Mouse (Mus musculus): ENCODE measurements around the gene Raph1. TPM values are rescaled to one million over a fixed set of nuclear protein-coding genes. Genes with fewer than 3 reads are reported as not detected.

Gene Raph1
- 21.3 and 21.5 TPM in 2 replicates for polyA plus RNA-seq (2016; fragmentation: Nextera tagmentation; extraction: Ambion mirVana)

- H3K9me3 ChIP-seq = peaks cover 6% of the 10 kb centered on the region; the same call in 1 of the 2 replicates
- peak within 1 kb of the TSS; percentile 95 for H3K4me3 ChIP-seq
- H3K4me1 ChIP-seq = peaks cover 18% of the 10 kb centered on the region
- peak; percentile 83 for DNase-seq (ENCODE audit: extremely low spot score, low spot score)
- H3K27me3 ChIP-seq (ENCODE audit: poor library complexity, severe bottlenecking) = 0 out of 2 replicates have a peak, but pooled peaks cover 6% of the 10 kb centered on the region
- H3K36me3 ChIP-seq (replicated peaks) = peaks cover 7% of the 10 kb centered on the region
- WGBS = under 1% methylated on average over 90 of the region's 92 CpGs
- peak within 1 kb of the TSS; percentile 96 for H3K27ac ChIP-seq
These were observed at the start of gene Raph1 for GRCm38 (mm10) chr1:60566631-60567311. Gene Raph1, minus strand, starts transcription at chr1:60567104.

GRCm38 (mm10) chr1:60615703-60616102 is 48.8 kb upstream of the Raph1 start:
- Histone ChIP-seq H3K4me1 (no peaks in the 10 kb centered on the region), H3K9me3 (no peaks in the 10 kb centered on the region), H3K27me3 (ENCODE audit: poor library complexity, severe bottlenecking) (no peaks in the 10 kb centered on the region), H3K4me3 (no peak overlapping the region), H3K27ac (no peak overlapping the region), H3K36me3 (replicated peaks) (no peaks in the 10 kb centered on the region)
- DNase-seq (ENCODE audit: extremely low spot score, low spot score) = no peak
- WGBS = 93% methylated on average over 1 of the region's 1 CpGs

DNA sequence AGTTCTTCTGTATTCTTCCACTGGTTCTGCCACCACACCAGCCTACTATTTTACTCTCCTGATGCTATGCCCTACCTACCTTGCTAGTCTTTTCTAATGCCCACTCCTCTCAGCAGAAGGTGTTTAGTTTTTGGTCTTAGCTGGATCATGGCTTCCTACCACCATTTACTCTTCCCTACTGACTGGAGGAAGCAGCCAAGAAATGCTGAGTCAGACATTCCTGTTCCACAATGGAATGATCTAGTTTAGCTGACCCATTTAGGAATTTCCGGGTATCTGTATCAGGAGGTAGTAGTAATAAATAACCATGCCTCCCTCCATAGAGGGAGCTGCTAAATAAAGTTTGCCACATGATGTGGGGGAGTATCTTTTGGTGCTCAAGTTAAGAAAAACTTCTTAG is 48.0 kb upstream of the Raph1 start:
- no peak overlapping the region for H3K27ac ChIP-seq
- no peaks in the 10 kb centered on the region for H3K27me3 ChIP-seq (ENCODE audit: poor library complexity, severe bottlenecking)
- H3K36me3 ChIP-seq (replicated peaks) = no peaks in the 10 kb centered on the region
- no peaks in the 10 kb centered on the region for H3K4me1 ChIP-seq
- H3K9me3 ChIP-seq = no peaks in the 10 kb centered on the region
- WGBS = 92% methylated on average over 1 of the region's 1 CpGs
- DNase-seq (ENCODE audit: extremely low spot score, low spot score) = no peak
- H3K4me3 ChIP-seq = no peak overlapping the region

DNA sequence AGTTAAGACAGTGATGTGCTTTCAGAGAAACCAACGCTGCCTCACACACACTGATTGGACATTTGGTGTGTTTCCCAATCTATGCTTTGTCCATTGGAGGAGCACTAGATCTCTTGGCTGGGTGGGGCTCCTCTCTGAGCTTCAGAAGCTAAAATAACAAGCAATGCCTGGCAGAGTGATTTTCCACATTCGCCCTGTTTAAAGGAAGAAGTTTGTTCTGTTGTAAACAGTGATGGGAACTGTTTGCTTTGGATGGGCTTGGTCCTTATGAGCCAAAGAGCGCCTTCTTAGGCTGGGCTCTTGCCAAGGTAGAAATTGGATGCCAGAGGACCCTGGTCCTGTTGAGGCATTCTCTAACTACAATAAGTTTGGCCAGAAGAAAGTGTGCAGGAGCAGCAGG is 45.1 kb upstream of the Raph1 start:
- 90% methylated on average over 3 of the region's 3 CpGs for WGBS
- no peaks in the 10 kb centered on the region for H3K36me3 ChIP-seq (replicated peaks)
- DNase-seq (ENCODE audit: extremely low spot score, low spot score) = no peak
- H3K9me3 ChIP-seq = no peaks in the 10 kb centered on the region
- H3K4me3 ChIP-seq = no peak overlapping the region
- no peaks in the 10 kb centered on the region for H3K27me3 ChIP-seq (ENCODE audit: poor library complexity, severe bottlenecking)
- H3K27ac ChIP-seq = no peak overlapping the region
- H3K4me1 ChIP-seq = no peaks in the 10 kb centered on the region

- DNase-seq (ENCODE audit: extremely low spot score, low spot score) = no peak
- H3K4me3 ChIP-seq = no peak overlapping the region
- H3K36me3 ChIP-seq (replicated peaks) = no peaks in the 10 kb centered on the region
- H3K4me1 ChIP-seq = no peaks in the 10 kb centered on the region
- H3K9me3 ChIP-seq = no peaks in the 10 kb centered on the region
- H3K27me3 ChIP-seq (ENCODE audit: poor library complexity, severe bottlenecking) = no peaks in the 10 kb centered on the region
- 85% methylated on average over 4 of the region's 4 CpGs for WGBS
- H3K27ac ChIP-seq = no peak overlapping the region
These were observed 43.7 kb upstream of the Raph1 start for GRCm38 (mm10) chr1:60610631-60611030.

DNA sequence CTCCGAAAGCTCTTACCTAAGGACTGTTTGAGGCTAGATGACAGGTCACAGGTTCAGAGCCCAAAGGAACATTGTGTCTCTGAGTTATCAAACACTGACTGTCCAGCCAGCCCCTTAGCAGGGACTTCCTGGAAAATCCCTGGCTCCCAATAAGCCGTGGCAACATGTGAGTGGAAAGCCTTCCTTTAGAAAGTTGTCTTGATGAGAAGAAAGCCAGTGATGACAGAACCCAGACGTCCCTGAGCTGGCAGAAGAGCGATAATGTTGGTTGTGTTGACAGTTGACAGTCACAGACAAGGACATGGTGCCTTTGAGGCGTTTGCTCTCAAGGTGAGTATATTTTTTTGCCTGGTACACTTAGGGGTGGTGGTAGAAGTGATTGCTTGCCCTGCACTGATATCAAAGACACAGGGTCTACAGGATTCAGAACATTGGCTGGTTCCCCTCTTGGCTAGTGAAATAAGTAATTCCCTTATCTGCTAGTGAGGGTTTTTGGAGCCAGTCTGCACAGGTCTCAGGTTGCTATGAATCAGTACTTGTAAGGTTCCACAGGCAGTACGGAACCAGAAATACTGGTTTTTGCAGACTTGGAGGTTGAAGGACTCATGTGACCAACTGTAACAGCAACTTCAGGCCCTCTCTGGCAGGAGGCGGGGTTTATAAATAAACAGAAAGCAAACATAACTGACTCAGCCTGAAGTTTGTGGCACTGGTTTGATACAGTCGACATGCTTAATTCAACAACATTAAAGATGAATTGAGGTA is 42.3 kb upstream of the Raph1 start:
- Histone ChIP-seq H3K4me3 (no peak overlapping the region), H3K27me3 (ENCODE audit: poor library complexity, severe bottlenecking) (no peaks in the 10 kb centered on the region), H3K27ac (no peak overlapping the region), H3K36me3 (replicated peaks) (no peaks in the 10 kb centered on the region), H3K9me3 (no peaks in the 10 kb centered on the region), H3K4me1 (no peaks in the 10 kb centered on the region)
- no peak for DNase-seq (ENCODE audit: extremely low spot score, low spot score)
- 89% methylated on average over 8 of the region's 8 CpGs for WGBS

DNA sequence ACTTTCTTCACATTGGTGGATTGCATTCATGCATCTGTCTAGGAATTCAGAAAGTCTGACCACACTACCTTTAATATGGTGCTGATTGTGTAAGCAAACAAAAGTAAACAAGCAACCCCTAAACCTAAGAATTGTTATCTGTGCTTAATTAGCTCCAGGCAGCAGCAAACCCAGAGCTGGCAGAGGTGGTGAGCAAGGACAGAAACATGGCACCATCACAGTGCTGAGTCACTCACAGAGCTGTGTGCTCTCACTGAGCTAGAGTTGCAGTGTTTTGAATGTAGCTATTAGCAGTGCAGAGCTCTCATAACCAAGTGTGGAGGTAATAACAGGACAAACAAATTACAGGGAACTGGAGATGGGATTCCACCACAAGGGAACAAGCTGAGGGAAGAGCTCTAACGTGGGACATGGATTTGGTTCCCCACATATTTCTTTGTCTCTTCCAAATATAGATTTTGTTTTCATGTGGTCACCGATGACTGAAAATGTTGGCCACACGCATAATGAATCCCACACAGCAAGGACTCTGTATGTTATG is 37.6 kb upstream of the Raph1 start:
- 93% methylated on average over 3 of the region's 3 CpGs for WGBS
- Histone ChIP-seq H3K4me3 (no peak overlapping the region), H3K27ac (no peak overlapping the region), H3K9me3 (no peaks in the 10 kb centered on the region), H3K4me1 (no peaks in the 10 kb centered on the region), H3K27me3 (ENCODE audit: poor library complexity, severe bottlenecking) (no peaks in the 10 kb centered on the region), H3K36me3 (replicated peaks) (no peaks in the 10 kb centered on the region)
- no peak for DNase-seq (ENCODE audit: extremely low spot score, low spot score)

DNA sequence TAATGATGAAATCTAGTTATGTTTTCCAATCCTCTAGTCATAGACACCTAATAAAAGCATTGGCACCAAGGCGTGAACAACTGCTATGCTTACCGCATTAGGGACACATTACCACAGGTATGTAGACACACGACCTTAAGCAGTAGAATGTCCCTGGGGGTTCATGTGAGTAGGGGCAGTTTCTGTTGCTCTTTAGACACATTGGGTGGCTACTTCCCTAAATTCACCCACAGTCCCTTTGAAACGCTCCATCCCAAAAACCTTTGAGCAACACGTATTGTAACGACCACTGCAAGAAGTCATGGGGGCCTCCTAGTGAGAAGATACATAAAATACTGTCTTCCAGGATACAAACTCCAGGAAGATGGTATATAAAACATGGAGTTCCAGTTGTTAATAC is 33.8 kb upstream of the Raph1 start:
- no peaks in the 10 kb centered on the region for H3K36me3 ChIP-seq (replicated peaks)
- no peak for DNase-seq (ENCODE audit: extremely low spot score, low spot score)
- no peak overlapping the region for H3K4me3 ChIP-seq
- H3K27me3 ChIP-seq (ENCODE audit: poor library complexity, severe bottlenecking) = no peaks in the 10 kb centered on the region
- peaks cover 8% of the 10 kb centered on the region for H3K4me1 ChIP-seq
- 91% methylated on average over 6 of the region's 6 CpGs for WGBS
- H3K27ac ChIP-seq = no peak overlapping the region
- H3K9me3 ChIP-seq = no peaks in the 10 kb centered on the region

DNA sequence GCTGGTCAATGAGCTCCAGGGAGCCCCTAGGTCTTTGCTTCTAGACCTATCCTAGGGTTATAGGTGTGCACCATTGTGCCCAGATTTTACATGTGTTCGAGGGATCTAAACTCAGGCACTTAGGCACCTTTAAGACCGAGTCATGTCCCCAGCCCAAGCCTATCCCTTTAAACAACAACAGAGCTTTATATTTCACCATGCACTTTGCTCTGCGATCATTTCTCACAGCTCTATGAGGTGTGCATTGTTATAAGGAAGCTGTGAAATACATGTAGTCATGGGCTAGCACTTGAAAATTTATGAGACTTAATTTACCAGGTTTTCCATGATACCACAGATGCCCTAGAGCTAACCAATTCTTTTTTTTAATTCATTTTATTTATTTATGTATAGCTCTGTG is 33.0 kb upstream of the Raph1 start:
- no peaks in the 10 kb centered on the region for H3K27me3 ChIP-seq (ENCODE audit: poor library complexity, severe bottlenecking)
- no peak for DNase-seq (ENCODE audit: extremely low spot score, low spot score)
- H3K36me3 ChIP-seq (replicated peaks) = no peaks in the 10 kb centered on the region
- peaks cover 8% of the 10 kb centered on the region for H3K4me1 ChIP-seq
- no peak overlapping the region for H3K27ac ChIP-seq
- H3K4me3 ChIP-seq = no peak overlapping the region
- H3K9me3 ChIP-seq = no peaks in the 10 kb centered on the region
- WGBS = 87% methylated on average over 3 of the region's 3 CpGs

- Histone ChIP-seq H3K36me3 (replicated peaks) (no peaks in the 10 kb centered on the region), H3K27me3 (ENCODE audit: poor library complexity, severe bottlenecking) (no peaks in the 10 kb centered on the region), H3K4me3 (no peak overlapping the region), H3K4me1 (peaks cover 8% of the 10 kb centered on the region), H3K27ac (no peak overlapping the region), H3K9me3 (no peaks in the 10 kb centered on the region)
- 93% methylated on average over 6 of the region's 6 CpGs for WGBS
- DNase-seq (ENCODE audit: extremely low spot score, low spot score) = no peak
These were observed 32.3 kb upstream of the Raph1 start for GRCm38 (mm10) chr1:60599013-60599701.

- no peaks in the 10 kb centered on the region for H3K9me3 ChIP-seq
- H3K4me1 ChIP-seq = peaks cover 8% of the 10 kb centered on the region
- H3K27ac ChIP-seq = no peak overlapping the region
- WGBS = 84% methylated on average over 11 of the region's 11 CpGs
- no peak for DNase-seq (ENCODE audit: extremely low spot score, low spot score)
- H3K27me3 ChIP-seq (ENCODE audit: poor library complexity, severe bottlenecking) = no peaks in the 10 kb centered on the region
- H3K36me3 ChIP-seq (replicated peaks) = no peaks in the 10 kb centered on the region
- no peak overlapping the region for H3K4me3 ChIP-seq
These were observed 29.7 kb upstream of the Raph1 start for GRCm38 (mm10) chr1:60596386-60597320.

DNA sequence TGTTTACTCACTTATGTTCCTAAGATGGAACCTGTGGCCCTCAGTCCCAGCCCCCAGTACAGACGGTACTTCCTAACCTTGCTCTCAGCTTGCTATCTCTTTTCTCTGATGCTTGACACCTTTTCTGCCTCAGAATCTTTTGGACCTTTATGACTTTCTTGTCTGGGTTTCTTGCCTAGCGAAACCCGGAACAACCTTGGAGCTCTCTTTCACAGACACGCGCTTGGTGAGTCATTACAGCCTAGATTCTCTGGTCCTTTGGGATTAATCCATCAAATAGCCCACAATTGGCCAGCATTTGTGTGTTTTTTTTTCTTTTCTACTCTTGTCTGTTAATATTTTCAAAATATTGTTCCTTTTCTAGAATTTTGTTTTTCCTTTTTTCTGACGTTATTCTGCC is 26.2 kb upstream of the Raph1 start:
- no peaks in the 10 kb centered on the region for H3K27me3 ChIP-seq (ENCODE audit: poor library complexity, severe bottlenecking)
- no peak overlapping the region for H3K27ac ChIP-seq
- WGBS = 96% methylated on average over 6 of the region's 6 CpGs
- no peak overlapping the region for H3K4me3 ChIP-seq
- no peak for DNase-seq (ENCODE audit: extremely low spot score, low spot score)
- no peaks in the 10 kb centered on the region for H3K9me3 ChIP-seq
- H3K4me1 ChIP-seq = peaks cover 8% of the 10 kb centered on the region
- no peaks in the 10 kb centered on the region for H3K36me3 ChIP-seq (replicated peaks)

Measured in forebrain, embryonic 10.5 days (tissue).